Mouse (Mus musculus) bone marrow macrophage, adult 2 months (primary cell): Measurements from ENCODE around the gene Rab25.

Source experiments
- CTCF ChIP-seq: IDR thresholded peaks from 2 replicates; pipeline ENCODE4 v1.5.1; 2012; ENCODE audit warnings: low read depth, mild to moderate bottlenecking, low read length, moderate library complexity
- POLR2A ChIP-seq: IDR thresholded peaks from 2 replicates; pipeline ENCODE4 v1.6.1; 2012; ENCODE audit warnings: mild to moderate bottlenecking, low read depth, low read length, borderline replicate concordance

DNA sequence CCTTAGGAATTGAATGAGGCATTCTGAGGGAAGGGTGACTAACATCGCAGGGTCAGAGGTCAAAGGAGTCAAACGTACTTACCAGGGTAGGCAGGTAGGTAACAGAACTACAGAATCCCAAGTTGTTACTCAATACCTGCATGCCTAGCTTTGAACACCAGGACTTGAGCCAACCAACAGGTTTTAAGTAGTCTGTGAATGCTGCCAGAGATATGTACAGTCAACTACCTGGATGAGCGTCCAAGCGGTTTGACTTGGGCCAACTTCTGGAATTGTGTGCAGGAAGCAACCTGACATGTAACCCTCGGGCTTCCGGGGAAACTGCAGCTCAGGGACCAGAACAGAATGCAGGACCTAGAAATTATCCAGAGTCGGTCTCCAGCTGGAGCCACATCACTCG lies 25.1 kb downstream of the Rab25 start:
- no peak for TF ChIP-seq POLR2A
- TF ChIP-seq CTCF: no peak
